Mouse (Mus musculus): ENCODE results near the gene Lmx1b.

DNA sequence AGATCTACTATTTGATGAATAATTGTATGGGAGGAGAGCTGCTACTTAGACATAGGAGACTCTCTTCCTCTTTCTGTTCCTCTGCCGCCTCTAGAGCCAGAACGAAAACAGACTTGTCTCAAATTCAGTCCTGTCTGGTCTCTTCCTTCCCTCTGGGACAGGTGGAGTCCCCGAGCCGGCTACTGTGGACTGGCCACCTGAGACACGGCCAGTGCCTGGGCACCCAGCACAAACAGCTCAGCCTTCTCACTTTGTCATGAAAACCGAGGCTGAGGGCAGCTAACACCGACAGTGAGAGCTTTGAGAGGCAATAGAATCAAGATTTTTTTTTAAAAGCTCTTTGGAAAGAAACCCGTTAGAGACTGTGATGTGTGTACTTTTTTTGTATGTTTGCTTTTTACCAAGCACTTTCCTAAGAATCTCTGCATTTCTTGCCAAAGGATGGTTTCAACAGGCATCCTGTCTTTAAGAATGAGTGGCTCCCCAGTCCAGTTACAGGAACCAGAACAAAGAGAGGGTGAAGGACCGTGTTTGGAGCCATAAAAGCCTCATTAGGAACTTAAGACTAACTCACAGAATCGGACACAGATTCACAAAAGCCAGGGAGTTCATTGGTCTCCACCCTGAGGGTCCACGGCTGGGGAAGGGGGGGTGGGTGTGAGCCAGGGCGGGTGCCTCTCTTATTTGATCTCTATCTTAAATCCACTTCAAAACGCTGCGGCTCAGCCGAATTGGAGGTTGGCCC is 5.4 kb upstream of the Lmx1b start:
- TF ChIP-seq CTCF (IDR thresholded peaks at IDR 0.05; ENCODE audit: extremely low read depth, insufficient read depth, insufficient read length, insufficient replicate concordance) (no peak), POLR2A (IDR thresholded peaks at IDR 0.05; ENCODE audit: low read depth, low read length) (no peak)
